Mouse (Mus musculus): Measurements from ENCODE around the gene Kpnb1.

Kpnb1 gene

GRCm38 (mm10) chr11:97185704-97186614 lies 1.7 kb downstream of the Kpnb1 start:
- DNase-seq (ENCODE audit: low read depth, low spot score), result no peak

GRCm38 (mm10) chr11:97184875-97185274 lies 2.8 kb downstream of the Kpnb1 start:
- DNase-seq (ENCODE audit: low read depth, low spot score), result no peak

DNA sequence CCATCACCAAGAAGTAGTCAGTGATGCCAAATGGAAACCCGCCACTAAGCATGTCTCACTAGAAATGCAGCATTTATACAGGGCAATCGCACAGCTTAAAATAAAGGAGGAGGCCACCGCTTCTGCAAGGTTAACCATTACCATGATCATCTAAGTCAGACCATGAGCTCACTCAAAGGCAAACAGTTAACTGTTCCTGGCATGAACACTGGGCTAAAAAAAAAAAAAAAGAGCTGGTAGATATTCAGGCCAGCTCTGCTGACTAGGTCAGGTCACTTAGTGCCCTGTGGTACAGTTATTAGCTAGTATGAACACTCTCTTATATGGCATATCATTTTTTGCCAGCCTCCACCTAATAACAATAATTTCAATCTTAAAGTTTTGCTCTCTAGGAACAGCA lies 5.2 kb downstream of the Kpnb1 start:
- DNase-seq (ENCODE audit: low read depth, low spot score), result no peak

GRCm38 (mm10) chr11:97181061-97181460 lies 6.6 kb downstream of the Kpnb1 start:
- DNase-seq (ENCODE audit: low read depth, low spot score), result no peak

GRCm38 (mm10) chr11:97178198-97178597 lies 9.5 kb downstream of the Kpnb1 start:
- DNase-seq (ENCODE audit: low read depth, low spot score), result no peak

DNA sequence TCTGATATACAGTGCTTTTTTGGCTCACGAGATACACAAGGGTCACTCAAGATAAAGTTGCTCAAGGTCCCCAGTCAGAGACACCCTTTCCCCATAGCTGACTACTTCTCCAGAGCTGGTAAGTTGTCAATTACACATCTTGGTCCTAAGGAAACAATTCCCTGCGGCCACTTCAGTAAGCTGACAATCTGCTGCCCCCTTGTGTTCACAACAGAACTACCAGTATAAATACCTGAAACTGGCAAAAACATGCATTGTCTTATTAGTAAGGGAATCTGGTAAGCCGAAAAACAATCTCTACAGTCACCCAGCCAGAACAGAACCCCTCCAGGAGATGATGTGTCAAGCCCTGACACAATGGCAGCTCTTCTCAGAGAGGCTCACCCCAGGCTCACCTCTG lies 10.8 kb downstream of the Kpnb1 start:
- no peak for DNase-seq (ENCODE audit: low read depth, low spot score)

- DNase-seq (ENCODE audit: low read depth, low spot score), result no peak
Measured at GRCm38 (mm10) chr11:97175499-97175898, 12.2 kb downstream of the Kpnb1 start.

DNA sequence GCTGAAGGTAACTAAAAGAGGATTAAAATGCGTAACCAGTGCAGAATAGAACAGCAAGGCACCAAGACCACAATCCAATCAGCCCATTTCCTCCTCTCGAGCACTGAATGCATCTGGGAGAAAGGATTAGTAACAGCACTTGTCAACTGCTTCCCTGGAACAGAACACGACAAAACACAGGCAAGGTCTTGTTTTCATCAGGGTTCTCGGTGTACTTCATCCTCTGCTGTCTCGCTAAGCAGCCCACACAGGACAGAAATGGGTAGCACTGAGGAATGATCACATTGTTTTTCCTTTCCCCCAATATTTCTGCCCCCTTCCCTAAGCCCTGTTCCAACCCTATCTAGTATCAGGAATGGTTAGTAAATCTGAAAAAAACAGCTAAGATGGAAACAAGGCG lies 27.3 kb downstream of the Kpnb1 start:
- DNase-seq (ENCODE audit: low read depth, low spot score), result no peak

- no peak for DNase-seq (ENCODE audit: low read depth, low spot score)
Measured at GRCm38 (mm10) chr11:97156999-97157398, 30.7 kb downstream of the Kpnb1 start.

- DNase-seq (ENCODE audit: low read depth, low spot score), result no peak
Measured at GRCm38 (mm10) chr11:97152662-97153287, 34.9 kb downstream of the Kpnb1 start.

GRCm38 (mm10) chr11:97152023-97152426 lies 35.7 kb downstream of the Kpnb1 start:
- DNase-seq (ENCODE audit: low read depth, low spot score), result no peak

DNA sequence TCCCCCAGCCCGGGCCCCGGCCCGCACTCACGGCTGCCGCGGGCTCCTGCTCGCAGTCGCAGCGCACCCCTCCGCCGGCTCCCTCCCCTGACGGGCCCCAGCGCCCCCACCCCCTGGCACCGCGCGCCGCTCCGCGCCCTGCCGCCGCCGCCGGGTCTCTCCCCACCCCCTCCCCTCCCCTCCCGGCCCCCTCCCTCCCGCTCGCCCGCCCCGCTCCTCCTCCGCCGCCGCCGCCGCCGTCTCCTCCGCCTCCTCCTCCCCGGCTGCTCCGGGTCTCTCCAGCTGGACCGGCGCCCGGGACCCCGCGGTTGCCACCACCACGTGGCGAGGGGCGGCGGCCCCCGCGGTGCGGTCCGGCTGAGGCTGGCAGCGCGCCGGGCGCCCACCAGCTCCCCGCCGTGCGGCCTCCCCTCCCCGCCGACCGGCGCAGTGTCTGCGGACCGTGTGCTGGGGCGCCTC lies 36.3 kb downstream of the Kpnb1 start, which contains the start of gene Tbkbp1:
TSS of gene Tbkbp1 (minus strand) at position 153 of the 459 bp plus-strand sequence.
- DNase-seq (ENCODE audit: low read depth, low spot score), result no peak

- DNase-seq (ENCODE audit: low read depth, low spot score), result peak; percentile 52
Measured at GRCm38 (mm10) chr11:97150411-97151330, 37.0 kb downstream of the Kpnb1 start.

GRCm38 (mm10) chr11:97149995-97150410 lies 37.7 kb downstream of the Kpnb1 start:
- DNase-seq (ENCODE audit: low read depth, low spot score), result no peak

GRCm38 (mm10) chr11:97149026-97149425 lies 38.7 kb downstream of the Kpnb1 start:
- DNase-seq (ENCODE audit: low read depth, low spot score), result no peak

GRCm38 (mm10) chr11:97148591-97148990 lies 39.1 kb downstream of the Kpnb1 start:
- no peak for DNase-seq (ENCODE audit: low read depth, low spot score)

DNA sequence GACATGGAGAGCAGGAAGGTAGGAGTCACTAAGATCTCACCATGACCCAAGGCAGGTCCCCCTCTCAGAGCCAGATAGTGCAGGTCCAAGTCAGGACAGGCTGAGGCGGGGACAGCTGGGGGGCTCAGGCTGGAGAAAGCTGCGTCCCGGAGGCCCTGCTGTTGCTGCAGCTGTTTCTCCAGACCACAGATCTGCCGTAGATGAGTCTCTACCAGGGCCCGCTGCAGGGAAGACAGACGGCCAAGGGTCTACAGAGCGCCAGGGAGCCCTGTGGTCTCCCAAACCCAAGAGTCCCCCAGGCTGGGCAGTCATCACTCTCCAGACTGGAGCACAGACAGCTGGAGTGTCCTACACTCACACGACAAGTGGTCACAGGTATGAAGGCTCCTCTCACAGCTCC lies 40.3 kb downstream of the Kpnb1 start:
- no peak for DNase-seq (ENCODE audit: low read depth, low spot score)

DNA sequence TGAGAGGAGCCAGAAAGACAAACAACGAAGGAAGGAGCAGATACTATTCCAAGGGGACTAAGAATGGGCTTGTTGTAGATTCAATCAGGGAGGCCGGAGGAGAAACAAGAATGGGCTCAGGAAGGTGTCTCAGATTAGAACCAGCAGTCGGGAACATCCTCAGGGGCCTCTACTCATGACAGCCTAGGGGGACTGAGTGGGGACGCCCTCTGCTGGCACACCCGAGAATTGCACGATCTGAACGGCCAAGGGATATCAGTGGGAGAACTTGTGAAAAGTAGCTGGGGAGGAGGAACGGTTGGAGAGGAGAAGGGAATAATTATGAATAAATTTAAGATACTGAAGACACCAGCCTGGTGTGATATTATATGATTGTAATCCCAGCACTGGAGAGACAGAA lies 41.0 kb downstream of the Kpnb1 start:
- DNase-seq (ENCODE audit: low read depth, low spot score), result no peak

DNA sequence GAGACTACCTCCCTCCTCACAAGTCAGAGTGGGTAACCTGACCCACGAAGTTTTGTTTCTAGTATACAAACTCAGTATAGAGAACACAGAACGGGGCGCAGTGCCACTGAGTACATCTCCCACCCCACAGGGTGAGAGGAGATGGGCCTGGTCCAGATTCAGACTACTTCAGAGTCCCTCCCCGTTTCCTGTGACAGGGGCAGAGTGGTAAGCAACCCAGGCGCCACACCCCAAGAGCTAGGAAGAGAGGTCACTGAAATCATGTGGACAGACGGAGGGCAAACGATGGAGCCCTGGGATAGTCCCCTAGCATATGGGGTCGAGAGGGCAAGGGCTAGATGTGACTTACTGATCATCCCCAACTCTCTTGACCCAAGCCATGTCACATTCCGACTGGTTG lies 41.7 kb downstream of the Kpnb1 start:
- DNase-seq (ENCODE audit: low read depth, low spot score), result no peak

GRCm38 (mm10) chr11:97145320-97145719 lies 42.4 kb downstream of the Kpnb1 start:
- DNase-seq (ENCODE audit: low read depth, low spot score), result no peak

- no peak for DNase-seq (ENCODE audit: low read depth, low spot score)
Measured at GRCm38 (mm10) chr11:97143196-97143900, 44.3 kb downstream of the Kpnb1 start.
